Mouse (Mus musculus) embryonic facial prominence, embryonic 14.5 days (tissue): ENCODE results near the gene Cldn5. TPM values are rescaled to one million over a fixed set of nuclear protein-coding genes. Genes with fewer than 3 reads are reported as not detected.

Experiments used
- ATAC-seq: fragments of 200-750 bp; cut with Nextera tagmentation; 2 replicates; pipeline ENCODE4 v1.8.0; 2017; ENCODE audit warnings: low read depth, moderate number of reproducible peaks, moderate TSS enrichment
- DNase-seq: peaks from one replicate; pipeline ENCODE4 v3.0.0-alpha.2; 2015; ENCODE audit warnings: low spot score
- H3K27ac ChIP-seq: fragments of 300-500 bp; sonication (generic); replicated peaks from 2 replicates; pipeline ENCODE4 v1.5.1; 2014; ENCODE audit warnings: low read depth, mild to moderate bottlenecking, low read length, moderate library complexity
- H3K27me3 ChIP-seq: fragments of 300-500 bp; sonication (generic); replicated peaks from 2 replicates; pipeline ENCODE4 v1.6.1; 2014; ENCODE audit warnings: low read length; ENCODE audit not compliant: control insufficient read depth, insufficient read depth
- H3K36me3 ChIP-seq: fragments of 300-500 bp; sonication (generic); 2 replicates; pipeline ENCODE4 v1.6.1; 2014; ENCODE audit warnings: low read length, mixed read lengths; ENCODE audit not compliant: control insufficient read depth, insufficient read depth
- H3K4me1 ChIP-seq: fragments of 300-500 bp; sonication (generic); 2 replicates; pipeline ENCODE4 v1.6.1; 2014; ENCODE audit warnings: antibody characterized with exemption, low read length; ENCODE audit not compliant: control insufficient read depth, insufficient read depth
- H3K4me2 ChIP-seq: fragments of 300-500 bp; sonication (generic); 2 replicates; pipeline ENCODE4 v1.6.1; 2014; ENCODE audit warnings: low read depth, mild to moderate bottlenecking, low read length, moderate library complexity, mixed read lengths
- H3K4me3 ChIP-seq: fragments of 300-500 bp; sonication (generic); 2 replicates; pipeline ENCODE4 v1.5.1; 2014; ENCODE audit warnings: low read depth, mild to moderate bottlenecking, low read length
- H3K9ac ChIP-seq: fragments of 300-500 bp; sonication (generic); 2 replicates; pipeline ENCODE4 v1.6.1; 2014; ENCODE audit warnings: low read depth, mild to moderate bottlenecking, low read length, moderate library complexity, mixed read lengths
- H3K9me3 ChIP-seq: fragments of 300-500 bp; sonication (generic); 2 replicates; pipeline ENCODE4 v1.6.1; 2016; ENCODE audit warnings: low read length; ENCODE audit not compliant: control insufficient read depth
- WGBS: fragments of 180-500 bp; shearing (Covaris S2); extraction: QIAGEN DNeasy Blood & Tissue Kit; methylation state at CpG from one replicate; pipeline ENCODE4 v1.1.7; 2014; 5-methylcytosine and 5-hydroxymethylcytosine counted together
- polyA plus RNA-seq: library from polyadenylated mRNA; unstranded; fragments of >200 nt; fragmentation: Nextera tagmentation; extraction: Ambion mirVana; gene quantifications from 2 replicates; pipeline ENCODE4 v1.2.1, GENCODE M21; 2014

Cldn5 gene
- polyA plus RNA-seq, 1 experiment from 2014 or later, result 35.4 TPM

DNA sequence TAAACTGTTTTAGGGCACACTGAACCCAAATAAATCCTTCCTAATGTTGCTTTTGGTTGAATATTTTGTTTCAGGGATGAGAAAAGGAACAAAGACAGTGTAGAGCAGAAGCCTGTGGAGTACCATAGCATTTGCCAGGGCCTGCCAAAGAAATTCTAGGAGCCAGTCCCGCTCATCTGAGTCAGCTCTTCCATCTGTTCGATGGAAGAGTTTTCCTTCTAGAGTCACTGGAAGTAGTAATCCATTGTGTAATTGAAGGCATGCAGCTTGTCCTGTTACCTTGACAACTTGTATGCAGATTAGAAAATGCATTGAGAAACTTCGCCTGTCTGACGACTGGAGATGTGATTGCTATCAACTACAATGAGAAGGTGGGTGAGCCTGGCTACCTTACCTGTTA, 46.3 kb downstream of the Cldn5 start:
- no peak for ATAC-seq
- WGBS, result 86% methylated on average over 4 of the region's 4 CpGs
- H3K4me2 ChIP-seq, result no peak overlapping the region
- DNase-seq, result no peak
- H3K9ac ChIP-seq, result no peak overlapping the region
- no peak overlapping the region for H3K27ac ChIP-seq
- no peaks in the 10 kb centered on the region for H3K27me3 ChIP-seq
- no peaks in the 10 kb centered on the region for H3K9me3 ChIP-seq
- peaks cover 96% of the 10 kb centered on the region for H3K36me3 ChIP-seq
- no peak overlapping the region for H3K4me3 ChIP-seq
- H3K4me1 ChIP-seq, result no peaks in the 10 kb centered on the region

Other genes with a start within 250 kb of the Cldn5 start
- gene Tbx1, start 186.2 kb upstream of the Cldn5 start, polyA plus RNA-seq, result 10.5 and 12.4 TPM in 2 replicates
- gene Gp1bb, start 154.4 kb upstream of the Cldn5 start, polyA plus RNA-seq, result 3.0 and 3.1 TPM in 2 replicates
- gene Gm49601, start 150.4 kb upstream of the Cldn5 start, polyA plus RNA-seq, result 2.4 and 2.6 TPM in 2 replicates
- 34.1 and 43.5 TPM in 2 replicates for gene Sept5, start 146.9 kb upstream of the Cldn5 start, polyA plus RNA-seq
- gene Ufd1, start 34.9 kb downstream of the Cldn5 start, polyA plus RNA-seq, result 49.2 and 55.5 TPM in 2 replicates
- gene Cdc45, start 35.1 kb downstream of the Cldn5 start, polyA plus RNA-seq, result 34.5 and 37.8 TPM in 2 replicates
- 20.1 and 22.2 TPM in 2 replicates for gene 2510002D24Rik, start 59.7 kb downstream of the Cldn5 start, polyA plus RNA-seq
- gene Gm28539, start 59.7 kb downstream of the Cldn5 start, polyA plus RNA-seq, result not detected in 2 replicates
- gene Mrpl40, start 100.0 kb downstream of the Cldn5 start, polyA plus RNA-seq, result 57.3 and 60.9 TPM in 2 replicates
- gene Hira, start 100.2 kb downstream of the Cldn5 start, polyA plus RNA-seq, result 10.8 and 14.7 TPM in 2 replicates